In genomic region chr19:44708885-44709284, GRCm38 (mm10) we compare ENCODE assay signal across 12 mouse cellular contexts. TPM values are rescaled to one million over a fixed set of nuclear protein-coding genes. Genes with fewer than 3 reads are reported as not detected.
A peak's percentile ranks its signal among the peaks of the same experiment; 100 is the strongest.
DNase-seq lines count a peak whose midpoint lies in the region; ATAC-seq and TF ChIP-seq lines count a peak whose summit lies in the region.
"Had no signal": no experiment of that assay in that cellular context is flagged by ENCODE, and none has a peak within 500 bp of the region (broad histone marks: within the 10 kb centered on the region; RNA-seq: fewer than 3 reads in every experiment).

No protein-coding gene starts in this region.

- H3K9me3 ChIP-seq in heart, embryonic 10.5 days = no peaks in the 10 kb centered on the region
- no peaks in the 10 kb centered on the region for H3K9me3 ChIP-seq in liver, postnatal 0 days (ENCODE audit: low read length)
- H3K9me3 ChIP-seq: liver, embryonic 13.5 days had no signal

- H3ac ChIP-seq in C2C12 (ENCODE audit: control insufficient read depth, insufficient read length, low read depth) = no peak overlapping the region

- H3K4me3 ChIP-seq in heart, embryonic 10.5 days = no peak overlapping the region
- H3K4me3 ChIP-seq in C2C12 (ENCODE audit: insufficient read depth, poor library complexity, severe bottlenecking) = no peak overlapping the region
- H3K4me3 ChIP-seq in liver, postnatal 0 days (ENCODE audit: low read depth, low read length) = no peak overlapping the region
- H3K4me3 ChIP-seq: liver, embryonic 13.5 days; midbrain, embryonic 12.5 days had no signal

- no peak for ATAC-seq in erythroid progenitor cell, adult 5-6 weeks (replicated peaks; ENCODE audit: low FRiP score, poor library complexity, severe bottlenecking)
- no peak for ATAC-seq in liver, postnatal 0 days

- no peak for TF ChIP-seq EP300 in liver, postnatal 0 days (IDR thresholded peaks at IDR 0.05; ENCODE audit: low read depth)

- peak; percentile 90 for DNase-seq in heart, adult 11 months
- DNase-seq in heart, embryonic 10.5 days (ENCODE audit: low spot score) = no peak
- DNase-seq in brain, adult 2 months (ENCODE audit: low read depth, low spot score) = peak; percentile 23
- DNase-seq in kidney, postnatal 25 days = peak; percentile 47 to 57
- DNase-seq in c-Kit-positive CD71-positive TER-119-positive erythroid progenitor cells, embryonic 14.5 days (ENCODE audit: low spot score) = no peak
- DNase-seq in liver, postnatal 0 days = no peak
- DNase-seq: B cell, adult 2 months; gastrocnemius, postnatal 25 days; liver, embryonic 13.5 days had no signal

- H3K79me2 ChIP-seq in C2C12 (ENCODE audit: control insufficient read depth, insufficient read depth) = no peaks in the 10 kb centered on the region

- no peak overlapping the region for H3K4me2 ChIP-seq in liver, postnatal 0 days (ENCODE audit: low read depth, low read length)
- H3K4me2 ChIP-seq: liver, embryonic 13.5 days; midbrain, embryonic 12.5 days had no signal

- no peaks in the 10 kb centered on the region for H3K36me3 ChIP-seq in heart, embryonic 10.5 days
- H3K36me3 ChIP-seq in C2C12 (ENCODE audit: control insufficient read depth, insufficient read depth) = no peaks in the 10 kb centered on the region
- no peaks in the 10 kb centered on the region for H3K36me3 ChIP-seq in liver, postnatal 0 days (replicated peaks; ENCODE audit: insufficient read depth, low read length)
- H3K36me3 ChIP-seq: liver, embryonic 13.5 days; midbrain, embryonic 12.5 days had no signal

- TF ChIP-seq CTCF in C2C12 (IDR thresholded peaks at IDR 0.05; ENCODE audit: control insufficient read depth, insufficient read depth, insufficient read length) = no peak
- TF ChIP-seq CTCF in liver, postnatal 0 days (IDR thresholded peaks at IDR 0.05; ENCODE audit: low read depth) = no peak

- H3K27ac ChIP-seq in heart, embryonic 10.5 days = no peak overlapping the region
- H3K27ac ChIP-seq in liver, postnatal 0 days (ENCODE audit: low read depth) = no peak overlapping the region
- H3K27ac ChIP-seq: liver, embryonic 13.5 days; midbrain, embryonic 12.5 days had no signal

- 22% methylated on average over 3 of the region's 3 CpGs for WGBS in heart, embryonic 10.5 days
- 48% methylated on average over 3 of the region's 3 CpGs for WGBS in liver, postnatal 0 days (ENCODE audit: insufficient replicate concordance)

- H3K4me1 ChIP-seq in heart, embryonic 10.5 days = no peaks in the 10 kb centered on the region
- H3K4me1 ChIP-seq in liver, postnatal 0 days (ENCODE audit: insufficient read depth) = no peaks in the 10 kb centered on the region
- H3K4me1 ChIP-seq: liver, embryonic 13.5 days; midbrain, embryonic 12.5 days had no signal

- H3K27me3 ChIP-seq in heart, embryonic 10.5 days (ENCODE audit: insufficient read depth, poor library complexity, severe bottlenecking) = peaks cover 25% of the 10 kb centered on the region
- no peaks in the 10 kb centered on the region for H3K27me3 ChIP-seq in C2C12 (ENCODE audit: control insufficient read depth, insufficient read depth, insufficient read length)
- 0 out of 2 replicates have a peak, but pooled peaks cover 5% of the 10 kb centered on the region for H3K27me3 ChIP-seq in liver, postnatal 0 days (ENCODE audit: insufficient read depth, low read length)

- H3K79me3 ChIP-seq in C2C12 (ENCODE audit: low read depth) = no peaks in the 10 kb centered on the region

- no peak overlapping the region for H3K9ac ChIP-seq in liver, postnatal 0 days (replicated peaks)
- H3K9ac ChIP-seq: liver, embryonic 13.5 days; midbrain, embryonic 12.5 days had no signal

TF ChIP-seq in C2C12, 6 proteins besides CTCF, POLR2A, EP300 and RAD21:
- TF ChIP-seq CEBPB (IDR thresholded peaks at IDR 0.05; ENCODE audit: low read depth) (no peak), USF1 (IDR thresholded peaks at IDR 0.05; ENCODE audit: low read depth) (no peak), MAX (IDR thresholded peaks at IDR 0.05) (no peak), FOSL1 (IDR thresholded peaks at IDR 0.05; ENCODE audit: insufficient read depth, low read length, poor library complexity, severe bottlenecking) (peak; percentile 5), MYOD1 (IDR thresholded peaks at IDR 0.05; ENCODE audit: control insufficient read depth, insufficient read length, low read depth) (peak; percentile 66), MYOG (IDR thresholded peaks at IDR 0.05; ENCODE audit: control insufficient read depth, extremely low read depth, insufficient read length) (no peak)

RNA-seq across cellular contexts. Expression of gene Pax2, which starts 47.0 kb away (rescaled TPM):
- 0.20 TPM in 1 of 2 replicates, not detected in the other for polyA plus RNA-seq in heart, embryonic 10.5 days (2016; fragmentation: Nextera tagmentation; extraction: Ambion mirVana)
- not detected for polyA plus RNA-seq in C2C12 (2012; fragmentation: generic; extraction: Trizol)
- not detected in 2 replicates for total RNA-seq in erythroid progenitor cell, adult 5-6 weeks (2015; ENCODE audit: low replicate concordance)
- not detected in 2 replicates for total RNA-seq in erythroid progenitor cell, adult 5-6 weeks (2017; ENCODE audit: low replicate concordance)
- not detected in 2 replicates for polyA plus RNA-seq in liver, postnatal 0 days (2015; fragmentation: Nextera tagmentation; extraction: Ambion mirVana)
- total RNA-seq: gastrocnemius, postnatal 25 days had no signal
- polyA plus RNA-seq: liver, embryonic 13.5 days had no signal

Comparison
In these comparisons a context has a peak if more than half of its experiments do, and no peak if none do; other contexts are left out.
1. DNase-seq: peak in heart, adult 11 months (single experiment), brain, adult 2 months (single experiment) and kidney, postnatal 25 days (2 of 2); none in heart, embryonic 10.5 days (single experiment), c-Kit-positive CD71-positive TER-119-positive erythroid progenitor cells, embryonic 14.5 days (single experiment) and liver, postnatal 0 days (single experiment).